27 mouse cellular contexts compared by ENCODE assay signal in genomic region chr5:113765641-113766526, GRCm38 (mm10). TPM values are rescaled to one million over a fixed set of nuclear protein-coding genes. Genes with fewer than 3 reads are reported as not detected.
DNase-seq lines count a peak whose midpoint lies in the region; ATAC-seq and TF ChIP-seq lines count a peak whose summit lies in the region.
"Had no signal": no experiment of that assay in that cellular context is flagged by ENCODE, and none has a peak within 500 bp of the region (broad histone marks: within the 10 kb centered on the region; RNA-seq: fewer than 3 reads in every experiment).

No protein-coding gene starts in this region.

- no peaks in the 10 kb centered on the region for H3K27me3 ChIP-seq in heart, postnatal 0 days (ENCODE audit: control insufficient read depth, insufficient read depth, low read length)
- H3K27me3 ChIP-seq in testis, adult 2 months (ENCODE audit: control insufficient read depth, insufficient read depth, low read length), result no peaks in the 10 kb centered on the region
- H3K27me3 ChIP-seq in stomach, postnatal 0 days (ENCODE audit: control insufficient read depth, insufficient read depth, low read length), result no peaks in the 10 kb centered on the region
- no peaks in the 10 kb centered on the region for H3K27me3 ChIP-seq in hindbrain, embryonic 11.5 days (ENCODE audit: control insufficient read depth, insufficient read depth, low read length)
- H3K27me3 ChIP-seq: forebrain, embryonic 13.5 days; liver, embryonic 15.5 days had no signal

- H3K27ac ChIP-seq in heart, postnatal 0 days (ENCODE audit: low read depth), result 0 out of 2 replicates have a peak overlapping the region, but pooled peaks have one; percentile 11
- peak overlapping the region; percentile 19; the same call in 1 of the 2 replicates for H3K27ac ChIP-seq in testis, adult 2 months (ENCODE audit: control insufficient read depth, insufficient read depth, low read depth, low read length)
- no peak overlapping the region for H3K27ac ChIP-seq in stomach, postnatal 0 days (replicated peaks)
- H3K27ac ChIP-seq in hindbrain, embryonic 11.5 days (ENCODE audit: low read depth, low read length), result no peak overlapping the region
- H3K27ac ChIP-seq: embryonic facial prominence, embryonic 10.5 days; forebrain, embryonic 13.5 days; liver, embryonic 15.5 days had no signal

- DNase-seq in adrenal gland, adult 2 months, result peak; percentile 53
- DNase-seq in adrenal gland, adult 8-10 months, result no peak
- no peak for DNase-seq in heart, postnatal 0 days (ENCODE audit: low spot score)
- no peak for DNase-seq in heart, postnatal 25 days (ENCODE audit: low spot score)
- no peak for DNase-seq in testis, postnatal 14 days (ENCODE audit: low spot score)
- DNase-seq in stomach, postnatal 0 days (ENCODE audit: low spot score), result peak; percentile 26
- DNase-seq in hindbrain, embryonic 11.5 days (ENCODE audit: low spot score), result no peak
- DNase-seq: cerebellum, adult 8-10 months; gastrocnemius, postnatal 36 days; kidney, adult 9 months; kidney, postnatal 25 days; lung, postnatal 14 days; right cerebral cortex, postnatal 14 days; spleen, adult 18-20 months had no signal

- H3K9me3 ChIP-seq in heart, postnatal 0 days (replicated peaks; ENCODE audit: control insufficient read depth, low read length), result no peaks in the 10 kb centered on the region
- no peaks in the 10 kb centered on the region for H3K9me3 ChIP-seq in stomach, postnatal 0 days (ENCODE audit: control insufficient read depth, low read length)
- no peaks in the 10 kb centered on the region for H3K9me3 ChIP-seq in hindbrain, embryonic 11.5 days (ENCODE audit: control insufficient read depth, low read length)
- H3K9me3 ChIP-seq: embryonic facial prominence, embryonic 10.5 days; forebrain, embryonic 13.5 days; liver, embryonic 15.5 days had no signal

- no peak for TF ChIP-seq EP300 in heart, postnatal 0 days (IDR thresholded peaks at IDR 0.05; ENCODE audit: low read depth)
- TF ChIP-seq EP300 in stomach, postnatal 0 days (optimal IDR thresholded peaks at IDR 0.05), result no peak

- no peak for TF ChIP-seq CTCF in heart, postnatal 0 days (IDR thresholded peaks at IDR 0.05; ENCODE audit: low read depth)
- TF ChIP-seq CTCF in testis, adult 2 months (IDR thresholded peaks at IDR 0.05; ENCODE audit: control insufficient read depth, insufficient read depth, insufficient replicate concordance, low read depth, low read length), result no peak
- no peak for TF ChIP-seq CTCF in stomach, postnatal 0 days (IDR thresholded peaks at IDR 0.05; ENCODE audit: low read depth)

- 77% methylated on average over 13 of the region's 13 CpGs for WGBS in heart, postnatal 0 days
- 77% methylated on average over 13 of the region's 13 CpGs for WGBS in stomach, postnatal 0 days
- WGBS in hindbrain, embryonic 11.5 days, result 93% methylated on average over 13 of the region's 13 CpGs

- no peak overlapping the region for H3K4me2 ChIP-seq in heart, postnatal 0 days (ENCODE audit: low read depth, low read length)
- H3K4me2 ChIP-seq in stomach, postnatal 0 days (replicated peaks; ENCODE audit: low read depth), result no peak overlapping the region
- no peak overlapping the region for H3K4me2 ChIP-seq in hindbrain, embryonic 11.5 days (replicated peaks; ENCODE audit: low read depth, low read length)
- H3K4me2 ChIP-seq: forebrain, embryonic 13.5 days; liver, embryonic 15.5 days had no signal

- peaks cover 57% of the 10 kb centered on the region for H3K36me3 ChIP-seq in heart, postnatal 0 days (replicated peaks; ENCODE audit: control insufficient read depth, insufficient read depth, low read length)
- no peaks in the 10 kb centered on the region for H3K36me3 ChIP-seq in testis, adult 2 months (ENCODE audit: control insufficient read depth, insufficient read depth, low read length)
- peaks cover 10% of the 10 kb centered on the region; the same call in 1 of the 2 replicates for H3K36me3 ChIP-seq in stomach, postnatal 0 days (ENCODE audit: control insufficient read depth, insufficient read depth, low read length)
- H3K36me3 ChIP-seq in hindbrain, embryonic 11.5 days (ENCODE audit: control insufficient read depth, insufficient read depth, low read length), result peaks cover 10% of the 10 kb centered on the region

- no peak overlapping the region for H3K4me3 ChIP-seq in heart, postnatal 0 days (ENCODE audit: low read depth, low read length)
- no peak overlapping the region for H3K4me3 ChIP-seq in testis, adult 2 months (ENCODE audit: control insufficient read depth, low read depth, low read length)
- H3K4me3 ChIP-seq in stomach, postnatal 0 days (ENCODE audit: low read depth, low read length), result no peak overlapping the region
- no peak overlapping the region for H3K4me3 ChIP-seq in hindbrain, embryonic 11.5 days (ENCODE audit: low read depth, low read length)
- H3K4me3 ChIP-seq: embryonic facial prominence, embryonic 10.5 days; forebrain, embryonic 13.5 days; liver, embryonic 15.5 days had no signal

- no peak overlapping the region for H3K9ac ChIP-seq in heart, postnatal 0 days (replicated peaks; ENCODE audit: low read depth, low read length)
- no peak overlapping the region for H3K9ac ChIP-seq in stomach, postnatal 0 days (ENCODE audit: low read length)
- H3K9ac ChIP-seq in hindbrain, embryonic 11.5 days (ENCODE audit: low read depth, low read length), result no peak overlapping the region
- H3K9ac ChIP-seq: forebrain, embryonic 13.5 days; liver, embryonic 15.5 days had no signal

- H3K4me1 ChIP-seq in heart, postnatal 0 days (ENCODE audit: control insufficient read depth, insufficient read depth), result peaks cover 8% of the 10 kb centered on the region
- H3K4me1 ChIP-seq in testis, adult 2 months (ENCODE audit: control insufficient read depth, insufficient read depth, low read length), result no peaks in the 10 kb centered on the region; the same call in 1 of the 2 replicates
- peaks cover 5% of the 10 kb centered on the region; the same call in 1 of the 2 replicates for H3K4me1 ChIP-seq in stomach, postnatal 0 days (replicated peaks; ENCODE audit: control insufficient read depth, insufficient read depth)
- H3K4me1 ChIP-seq in hindbrain, embryonic 11.5 days (replicated peaks; ENCODE audit: control insufficient read depth, insufficient read depth, low read length), result 0 out of 2 replicates have a peak, but pooled peaks cover 2% of the 10 kb centered on the region

- ATAC-seq in heart, postnatal 0 days (ENCODE audit: insufficient read depth, low read depth), result no peak
- no peak for ATAC-seq in stomach, postnatal 0 days (ENCODE audit: low FRiP score, low TSS enrichment)
- ATAC-seq in hindbrain, embryonic 11.5 days (ENCODE audit: low FRiP score), result no peak
- ATAC-seq: forebrain, embryonic 13.5 days; midbrain, embryonic 16.5 days had no signal

- intact Hi-C loops in heart, postnatal 25 days (cut with DNase I), result no loop called here

- TF ChIP-seq POLR2A in testis, adult 2 months (IDR thresholded peaks at IDR 0.05; ENCODE audit: control insufficient read depth, low read depth, low read length), result no peak

RNA-seq across cellular contexts. Expression of gene Sart3, which starts 6.4 kb away (rescaled TPM):
- 10 to 100 TPM; 26.3 to 29.8 TPM for total RNA-seq in adrenal gland, adult 2 months (2021)
- 12.7 and 16.2 TPM in 2 replicates for polyA plus RNA-seq in adrenal gland, adult 2 months (2012; rRNA removed)
- total RNA-seq in adrenal gland, adult 8-10 months (2022), result 10 to 100 TPM; 29.5 to 47.4 (median 40.1) TPM
- total RNA-seq in heart, postnatal 0 days (2014; rRNA removed; ENCODE audit: low replicate concordance), result 15.8 and 22.3 TPM in 2 replicates
- polyA plus RNA-seq in heart, postnatal 0 days (2015; fragmentation: Nextera tagmentation; extraction: Ambion mirVana), result 11.9 and 12.8 TPM in 2 replicates
- total RNA-seq in heart, postnatal 25 days (2021), result 10 to 100 TPM; 14.1 to 17.1 TPM
- 11.5 and 13.8 TPM in 2 replicates for polyA plus RNA-seq in testis, adult 2 months (2012; rRNA removed)
- polyA plus RNA-seq in stomach, postnatal 0 days (2015; fragmentation: Nextera tagmentation; extraction: Ambion mirVana), result 10.4 and 11.2 TPM in 2 replicates
- polyA plus RNA-seq in hindbrain, embryonic 11.5 days (2014; fragmentation: Nextera tagmentation; extraction: Ambion mirVana), result 45.1 and 51.1 TPM in 2 replicates

RNA-seq across cellular contexts. Expression of gene Iscu, which starts 6.7 kb away (rescaled TPM):
- total RNA-seq in adrenal gland, adult 2 months (2021), result 100 to 1,000 TPM; 657 to 936 TPM
- 305 and 399 TPM in 2 replicates for polyA plus RNA-seq in adrenal gland, adult 2 months (2012; rRNA removed)
- total RNA-seq in adrenal gland, adult 8-10 months (2022), result 1,000 to 10,000 TPM in 2 of 4 experiments, 100 to 1,000 TPM in 2; 572 to 1,204 (median 919) TPM
- 116 and 149 TPM in 2 replicates for total RNA-seq in heart, postnatal 0 days (2014; rRNA removed; ENCODE audit: low replicate concordance)
- polyA plus RNA-seq in heart, postnatal 0 days (2015; fragmentation: Nextera tagmentation; extraction: Ambion mirVana), result 210 and 215 TPM in 2 replicates
- total RNA-seq in heart, postnatal 25 days (2021), result 100 to 1,000 TPM; 164 to 165 TPM
- polyA plus RNA-seq in testis, adult 2 months (2012; rRNA removed), result 136 and 138 TPM in 2 replicates
- 154 and 166 TPM in 2 replicates for polyA plus RNA-seq in stomach, postnatal 0 days (2015; fragmentation: Nextera tagmentation; extraction: Ambion mirVana)
- 108 TPM in 2 replicates for polyA plus RNA-seq in hindbrain, embryonic 11.5 days (2014; fragmentation: Nextera tagmentation; extraction: Ambion mirVana)

RNA-seq across cellular contexts. Expression of gene Ficd, which starts 30.3 kb away (rescaled TPM):
- 10 to 100 TPM; 10.5 to 19.5 TPM for total RNA-seq in adrenal gland, adult 2 months (2021)
- polyA plus RNA-seq in adrenal gland, adult 2 months (2012; rRNA removed), result 11.8 and 12.3 TPM in 2 replicates
- total RNA-seq in adrenal gland, adult 8-10 months (2022), result 10 to 100 TPM; 15.7 to 25.8 (median 17.6) TPM
- 5.5 and 7.1 TPM in 2 replicates for total RNA-seq in heart, postnatal 0 days (2014; rRNA removed; ENCODE audit: low replicate concordance)
- 4.1 and 5.3 TPM in 2 replicates for polyA plus RNA-seq in heart, postnatal 0 days (2015; fragmentation: Nextera tagmentation; extraction: Ambion mirVana)
- total RNA-seq in heart, postnatal 25 days (2021), result 1 to 10 TPM; 6.4 to 7.8 TPM
- 5.2 and 5.3 TPM in 2 replicates for polyA plus RNA-seq in testis, adult 2 months (2012; rRNA removed)
- 5.5 and 6.0 TPM in 2 replicates for polyA plus RNA-seq in stomach, postnatal 0 days (2015; fragmentation: Nextera tagmentation; extraction: Ambion mirVana)
- 3.3 and 3.8 TPM in 2 replicates for polyA plus RNA-seq in hindbrain, embryonic 11.5 days (2014; fragmentation: Nextera tagmentation; extraction: Ambion mirVana)

RNA-seq across cellular contexts. Expression of gene Tmem119, which starts 34.4 kb away (rescaled TPM):
- total RNA-seq in adrenal gland, adult 2 months (2021), result 10 to 100 TPM; 10.1 to 19.8 TPM
- polyA plus RNA-seq in adrenal gland, adult 2 months (2012; rRNA removed), result 20.1 and 21.1 TPM in 2 replicates
- 10 to 100 TPM in 2 of 4 experiments, 1 to 10 TPM in 2; 9.1 to 14.2 (median 11.2) TPM for total RNA-seq in adrenal gland, adult 8-10 months (2022)
- 19.9 and 28.4 TPM in 2 replicates for total RNA-seq in heart, postnatal 0 days (2014; rRNA removed; ENCODE audit: low replicate concordance)
- 12.4 and 13.0 TPM in 2 replicates for polyA plus RNA-seq in heart, postnatal 0 days (2015; fragmentation: Nextera tagmentation; extraction: Ambion mirVana)
- total RNA-seq in heart, postnatal 25 days (2021), result 1 to 10 TPM; 6.7 to 7.3 TPM
- polyA plus RNA-seq in testis, adult 2 months (2012; rRNA removed), result 0.38 and 0.59 TPM in 2 replicates
- polyA plus RNA-seq in stomach, postnatal 0 days (2015; fragmentation: Nextera tagmentation; extraction: Ambion mirVana), result 35.3 and 36.6 TPM in 2 replicates
- 18.8 and 21.3 TPM in 2 replicates for polyA plus RNA-seq in hindbrain, embryonic 11.5 days (2014; fragmentation: Nextera tagmentation; extraction: Ambion mirVana)

RNA-seq across cellular contexts. Expression of gene 1700069L16Rik, which starts 41.3 kb away (rescaled TPM):
- not detected for total RNA-seq in adrenal gland, adult 2 months (2021)
- polyA plus RNA-seq in adrenal gland, adult 2 months (2012; rRNA removed), result not detected in 2 replicates
- total RNA-seq in adrenal gland, adult 8-10 months (2022), result not detected
- not detected in 2 replicates for total RNA-seq in heart, postnatal 0 days (2014; rRNA removed; ENCODE audit: low replicate concordance)
- not detected in 2 replicates for polyA plus RNA-seq in heart, postnatal 0 days (2015; fragmentation: Nextera tagmentation; extraction: Ambion mirVana)
- not detected for total RNA-seq in heart, postnatal 25 days (2021)
- polyA plus RNA-seq in testis, adult 2 months (2012; rRNA removed), result 11.1 and 14.8 TPM in 2 replicates
- not detected in 2 replicates for polyA plus RNA-seq in stomach, postnatal 0 days (2015; fragmentation: Nextera tagmentation; extraction: Ambion mirVana)
- polyA plus RNA-seq in hindbrain, embryonic 11.5 days (2014; fragmentation: Nextera tagmentation; extraction: Ambion mirVana), result not detected in 2 replicates
- total RNA-seq: common myeloid progenitor, adult 5-6 weeks; ES-E14; gastrocnemius, postnatal 36 days; hematopoietic stem cell, adult 5-6 weeks; layer of hippocampus, postnatal 14 days; left cerebral cortex, postnatal 25 days; megakaryocyte-erythroid progenitor cell, adult 5-6 weeks; neutrophil, adult 5-6 weeks had no signal
- polyA plus RNA-seq: embryonic facial prominence, embryonic 10.5 days; forebrain, embryonic 13.5 days; limb, embryonic 14.5 days; liver, embryonic 15.5 days; midbrain, embryonic 16.5 days had no signal

Comparison
In these comparisons a context has a peak if more than half of its experiments do, and no peak if none do; other contexts are left out.
1. DNase-seq: peak in adrenal gland, adult 2 months (single experiment) and stomach, postnatal 0 days (single experiment); none in adrenal gland, adult 8-10 months (single experiment), heart, postnatal 0 days (single experiment), heart, postnatal 25 days (single experiment), testis, postnatal 14 days (single experiment) and hindbrain, embryonic 11.5 days (single experiment).
2. H3K27ac ChIP-seq: peak in heart, postnatal 0 days (single experiment) and testis, adult 2 months (single experiment); none in stomach, postnatal 0 days (single experiment) and hindbrain, embryonic 11.5 days (single experiment).